9 mouse cellular contexts compared by ENCODE assay signal in the genomic region with DNA sequence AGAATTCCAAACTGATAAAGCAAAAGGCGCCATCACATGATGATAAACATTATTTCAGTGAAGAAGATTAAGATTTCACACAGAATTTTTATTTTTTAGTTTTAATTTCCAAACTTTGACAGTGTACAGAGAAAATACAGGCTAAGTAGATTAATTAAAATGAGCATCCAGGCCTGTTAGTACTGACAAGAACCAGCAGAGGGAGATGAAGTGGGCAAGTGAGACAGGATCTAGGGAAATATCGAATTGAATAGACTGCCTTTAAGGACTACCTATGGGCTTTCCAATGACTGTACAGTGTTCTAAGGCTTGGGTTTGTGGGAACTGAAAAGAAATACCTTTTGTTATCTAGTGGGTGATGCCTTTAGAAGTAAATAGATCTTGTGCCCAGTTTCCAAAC.
DNase-seq lines count a peak whose midpoint lies in the region; ATAC-seq and TF ChIP-seq lines count a peak whose summit lies in the region.
"Had no signal": no experiment of that assay in that cellular context is flagged by ENCODE, and none has a peak within 500 bp of the region (broad histone marks: within the 10 kb centered on the region; RNA-seq: fewer than 3 reads in every experiment).

No protein-coding gene starts in this region.

- intact Hi-C loops in gastrocnemius, adult 2 months (cut with DNase I): no loop called here

- DNase-seq in gastrocnemius, adult 2 months: no peak
- DNase-seq in gastrocnemius, postnatal 10 days: no peak
- no peak for DNase-seq in layer of hippocampus, adult 2 months (ENCODE audit: low spot score in 2 of 2)
- no peak for DNase-seq in layer of hippocampus, adult 8-10 months (ENCODE audit: low spot score in 2 of 2)
- DNase-seq in brain, adult 2 months (ENCODE audit: low read depth, low spot score): peak; percentile 16
- DNase-seq in B cell, adult 2 months: no peak

- no peaks in the 10 kb centered on the region for H3K36me3 ChIP-seq in E14TG2a.4 (ENCODE audit: insufficient read depth, low read length)

- no peak for ATAC-seq in erythroblast, adult 5-6 weeks (replicated peaks; ENCODE audit: low FRiP score, poor library complexity, severe bottlenecking)

- no peak overlapping the region for H3K4me3 ChIP-seq in gastrocnemius, adult 2 months
- H3K4me3 ChIP-seq in layer of hippocampus, adult 2 months: no peak overlapping the region
- no peak overlapping the region for H3K4me3 ChIP-seq in E14TG2a.4 (replicated peaks; ENCODE audit: low read length)

- H3K27me3 ChIP-seq in E14TG2a.4 (ENCODE audit: insufficient read depth, low read length): no peaks in the 10 kb centered on the region

- no peaks in the 10 kb centered on the region for H3K9me3 ChIP-seq in E14TG2a.4 (ENCODE audit: low read length)

- TF ChIP-seq CTCF in gastrocnemius, adult 2 months (IDR thresholded peaks at IDR 0.05): peak; percentile 49
- peak; percentile 80 for TF ChIP-seq CTCF in layer of hippocampus, adult 2 months (conservative IDR thresholded peaks at IDR 0.05)
- peak; percentile 44 for TF ChIP-seq CTCF in E14TG2a.4 (conservative IDR thresholded peaks at IDR 0.05; ENCODE audit: low read length)

- no peaks in the 10 kb centered on the region for H3K4me1 ChIP-seq in E14TG2a.4 (replicated peaks; ENCODE audit: low read depth, low read length)

- H3K27ac ChIP-seq in gastrocnemius, adult 2 months: no peak overlapping the region
- no peak overlapping the region for H3K27ac ChIP-seq in layer of hippocampus, adult 2 months
- H3K27ac ChIP-seq: macrophage had no signal
